Mouse (Mus musculus): Measurements from ENCODE around the gene Prpf6. TPM values are rescaled to one million over a fixed set of nuclear protein-coding genes. Genes with fewer than 3 reads are reported as not detected.

Prpf6 gene
- total RNA-seq, 2 experiments from 2014 or later, result 40.7 to 125 TPM

Other genes starting within 250 kb of the Prpf6 start
- gene Zgpat, start 226.9 kb upstream of the Prpf6 start, total RNA-seq (2014; fragmentation: Nextera tagmentation), result 20.3 and 25.2 TPM in 2 replicates
- gene Zgpat, start 226.9 kb upstream of the Prpf6 start, total RNA-seq (2017), result 26.2 and 45.0 TPM in 2 replicates
- gene Arfrp1, start 226.5 kb upstream of the Prpf6 start, total RNA-seq (2014; fragmentation: Nextera tagmentation), result 53.3 and 66.5 TPM in 2 replicates
- gene Arfrp1, start 226.5 kb upstream of the Prpf6 start, total RNA-seq (2017), result 52.8 and 72.9 TPM in 2 replicates
- 31.0 and 50.4 TPM in 2 replicates for gene Lime1, start 211.8 kb upstream of the Prpf6 start, total RNA-seq (2014; fragmentation: Nextera tagmentation)
- 19.8 and 26.8 TPM in 2 replicates for gene Lime1, start 211.8 kb upstream of the Prpf6 start, total RNA-seq (2017)
- 22.8 and 38.7 TPM in 2 replicates for gene Zbtb46, start 132.4 kb upstream of the Prpf6 start, total RNA-seq (2014; fragmentation: Nextera tagmentation)
- 22.3 and 33.5 TPM in 2 replicates for gene Zbtb46, start 132.4 kb upstream of the Prpf6 start, total RNA-seq (2017)
- not detected in 2 replicates for gene Abhd16b, start 98.7 kb upstream of the Prpf6 start, total RNA-seq (2014; fragmentation: Nextera tagmentation)
- gene Abhd16b, start 98.7 kb upstream of the Prpf6 start, total RNA-seq (2017), result not detected in 2 replicates
- gene Tpd52l2, start 94.7 kb upstream of the Prpf6 start, total RNA-seq (2014; fragmentation: Nextera tagmentation), result 65.2 and 70.9 TPM in 2 replicates
- 106 and 151 TPM in 2 replicates for gene Tpd52l2, start 94.7 kb upstream of the Prpf6 start, total RNA-seq (2017)
- gene Dnajc5, start 71.4 kb upstream of the Prpf6 start, total RNA-seq (2014; fragmentation: Nextera tagmentation), result 38.6 and 48.6 TPM in 2 replicates
- 34.9 and 38.1 TPM in 2 replicates for gene Dnajc5, start 71.4 kb upstream of the Prpf6 start, total RNA-seq (2017)
- 102 and 114 TPM in 2 replicates for gene Uckl1, start 7.0 kb upstream of the Prpf6 start, total RNA-seq (2014; fragmentation: Nextera tagmentation)
- gene Uckl1, start 7.0 kb upstream of the Prpf6 start, total RNA-seq (2017), result 42.3 and 65.4 TPM in 2 replicates
- gene Zfp512b, start 935 bp downstream of the Prpf6 start, total RNA-seq (2014; fragmentation: Nextera tagmentation), result 43.1 and 46.6 TPM in 2 replicates
- 7.1 and 21.9 TPM in 2 replicates for gene Zfp512b, start 935 bp downstream of the Prpf6 start, total RNA-seq (2017)
- 1.6 and 3.5 TPM in 2 replicates for gene Samd10, start 7.3 kb downstream of the Prpf6 start, total RNA-seq (2014; fragmentation: Nextera tagmentation)
- gene Samd10, start 7.3 kb downstream of the Prpf6 start, total RNA-seq (2017), result 0.80 and 2.5 TPM in 2 replicates
- gene Gm29797, start 65.2 kb downstream of the Prpf6 start, total RNA-seq (2014; fragmentation: Nextera tagmentation), result not detected in 2 replicates
- not detected in 2 replicates for gene Gm29797, start 65.2 kb downstream of the Prpf6 start, total RNA-seq (2017)
- gene Sox18, start 79.8 kb downstream of the Prpf6 start, total RNA-seq (2014; fragmentation: Nextera tagmentation), result not detected in 2 replicates
- not detected in 2 replicates for gene Sox18, start 79.8 kb downstream of the Prpf6 start, total RNA-seq (2017)
- 8.2 and 9.0 TPM in 2 replicates for gene Tcea2, start 88.4 kb downstream of the Prpf6 start, total RNA-seq (2014; fragmentation: Nextera tagmentation)
- gene Tcea2, start 88.4 kb downstream of the Prpf6 start, total RNA-seq (2017), result 3.4 and 4.5 TPM in 2 replicates
- 55.6 and 78.0 TPM in 2 replicates for gene Rgs19, start 102.1 kb downstream of the Prpf6 start, total RNA-seq (2014; fragmentation: Nextera tagmentation)
- 20.5 and 23.7 TPM in 2 replicates for gene Rgs19, start 102.1 kb downstream of the Prpf6 start, total RNA-seq (2017)
- gene Lkaaear1, start 106.6 kb downstream of the Prpf6 start, total RNA-seq (2014; fragmentation: Nextera tagmentation), result not detected in 2 replicates
- gene Lkaaear1, start 106.6 kb downstream of the Prpf6 start, total RNA-seq (2017), result not detected in 2 replicates
- gene Oprl1, start 123.1 kb downstream of the Prpf6 start, total RNA-seq (2014; fragmentation: Nextera tagmentation), result 0.90 TPM in 1 of 2 replicates, not detected in the other
- gene Oprl1, start 123.1 kb downstream of the Prpf6 start, total RNA-seq (2017), result not detected in 2 replicates
- gene Myt1, start 171.5 kb downstream of the Prpf6 start, total RNA-seq (2014; fragmentation: Nextera tagmentation), result not detected in 2 replicates
- not detected in 2 replicates for gene Myt1, start 171.5 kb downstream of the Prpf6 start, total RNA-seq (2017)
- 19.3 and 40.0 TPM in 2 replicates for gene Pcmtd2, start 246.0 kb downstream of the Prpf6 start, total RNA-seq (2014; fragmentation: Nextera tagmentation)
- gene Pcmtd2, start 246.0 kb downstream of the Prpf6 start, total RNA-seq (2017), result 29.8 and 33.1 TPM in 2 replicates

Data from megakaryocyte-erythroid progenitor cell, adult 5-6 weeks (primary cell).